Mouse (Mus musculus): ENCODE data around the gene Pla2g2f. TPM values are rescaled to one million over a fixed set of nuclear protein-coding genes. Genes with fewer than 3 reads are reported as not detected.

Pla2g2f gene
- total RNA-seq, 1 experiment from 2014 or later: not detected

Other genes with a start within 250 kb of the Pla2g2f start
- not detected in 2 replicates for gene Vwa5b1, start 121.7 kb downstream of the Pla2g2f start, total RNA-seq (2017)
- gene Pla2g2c, start 32.8 kb downstream of the Pla2g2f start, total RNA-seq (2017): not detected in 2 replicates
- not detected in 2 replicates for gene Ubxn10, start 20.5 kb downstream of the Pla2g2f start, total RNA-seq (2017)
- gene Pla2g2d, start 18.1 kb upstream of the Pla2g2f start, total RNA-seq (2017): not detected in 2 replicates
- not detected in 2 replicates for gene Pla2g5, start 105.9 kb upstream of the Pla2g2f start, total RNA-seq (2017)
- not detected in 2 replicates for gene Gm13030, start 116.3 kb upstream of the Pla2g2f start, total RNA-seq (2017)
- not detected in 2 replicates for gene Pla2g2e, start 120.3 kb upstream of the Pla2g2f start, total RNA-seq (2017)
- 1.4 and 5.6 TPM in 2 replicates for gene Otud3, start 156.3 kb upstream of the Pla2g2f start, total RNA-seq (2017)
- not detected in 2 replicates for gene Rnf186, start 209.5 kb upstream of the Pla2g2f start, total RNA-seq (2017)
- 16.4 and 28.0 TPM in 2 replicates for gene Tmco4, start 215.3 kb upstream of the Pla2g2f start, total RNA-seq (2017)